Mouse (Mus musculus): ENCODE measurements at regions not wholly inside any gene's neighbourhood (a gene's known extent, or its start where the extent isn't known, plus 50 kb on each side); places are given as distances from the start of the nearest gene placed in this dataset.

- WGBS = 52% methylated on average over 6 of the region's 6 CpGs
- H3K4me3 ChIP-seq (ENCODE audit: low read depth, low read length) = no peak overlapping the region
- peak; percentile 10 for DNase-seq (ENCODE audit: low spot score)
- no peaks in the 10 kb centered on the region for H3K9me3 ChIP-seq (replicated peaks; ENCODE audit: control insufficient read depth, low read length)
- H3K9ac ChIP-seq (replicated peaks; ENCODE audit: low read length) = no peak overlapping the region
- H3K4me1 ChIP-seq (ENCODE audit: control insufficient read depth, insufficient read depth, low read length) = no peaks in the 10 kb centered on the region
- H3K4me2 ChIP-seq (ENCODE audit: low read depth, low read length) = no peak overlapping the region
- no peaks in the 10 kb centered on the region for H3K36me3 ChIP-seq (replicated peaks; ENCODE audit: control insufficient read depth, insufficient read depth, low read depth, low read length)
- H3K27ac ChIP-seq (replicated peaks; ENCODE audit: low read depth, low read length) = no peak overlapping the region
- H3K27me3 ChIP-seq (ENCODE audit: control insufficient read depth, insufficient read depth, low read length) = no peaks in the 10 kb centered on the region
- ATAC-seq (replicated peaks; ENCODE audit: insufficient number of reproducible peaks, low FRiP score, low TSS enrichment, low read depth) = no peak
These were observed 98.3 kb upstream of the Med14 start for GRCm38 (mm10) chrX:12860168-12860567.

GRCm38 (mm10) chrX:12858757-12859156 lies 96.9 kb upstream of the Med14 start:
- DNase-seq (ENCODE audit: low spot score) = no peak
- ATAC-seq (replicated peaks; ENCODE audit: insufficient number of reproducible peaks, low FRiP score, low TSS enrichment, low read depth) = no peak
- Histone ChIP-seq H3K9me3 (replicated peaks; ENCODE audit: control insufficient read depth, low read length) (no peaks in the 10 kb centered on the region), H3K36me3 (replicated peaks; ENCODE audit: control insufficient read depth, insufficient read depth, low read depth, low read length) (no peaks in the 10 kb centered on the region), H3K9ac (replicated peaks; ENCODE audit: low read length) (no peak overlapping the region), H3K27ac (replicated peaks; ENCODE audit: low read depth, low read length) (no peak overlapping the region), H3K4me1 (ENCODE audit: control insufficient read depth, insufficient read depth, low read length) (no peaks in the 10 kb centered on the region), H3K27me3 (ENCODE audit: control insufficient read depth, insufficient read depth, low read length) (no peaks in the 10 kb centered on the region), H3K4me2 (ENCODE audit: low read depth, low read length) (no peak overlapping the region), H3K4me3 (ENCODE audit: low read depth, low read length) (no peak overlapping the region)
- WGBS = 60% methylated on average over 2 of the region's 2 CpGs

- 28% methylated on average over 17 of the region's 17 CpGs for WGBS
- H3K27ac ChIP-seq (replicated peaks; ENCODE audit: low read depth, low read length) = 0 out of 2 replicates have a peak overlapping the region, but pooled peaks have one; percentile 13
These were observed 96.2 kb upstream of the Med14 start for GRCm38 (mm10) chrX:12857881-12858755.

GRCm38 (mm10) chrX:12855425-12855824 lies 93.6 kb upstream of the Med14 start:
- Histone ChIP-seq H3K4me3 (ENCODE audit: low read depth, low read length) (no peak overlapping the region), H3K4me1 (ENCODE audit: control insufficient read depth, insufficient read depth, low read length) (no peaks in the 10 kb centered on the region), H3K4me2 (ENCODE audit: low read depth, low read length) (no peak overlapping the region), H3K36me3 (replicated peaks; ENCODE audit: control insufficient read depth, insufficient read depth, low read depth, low read length) (no peaks in the 10 kb centered on the region), H3K27me3 (ENCODE audit: control insufficient read depth, insufficient read depth, low read length) (no peaks in the 10 kb centered on the region), H3K9ac (replicated peaks; ENCODE audit: low read length) (no peak overlapping the region), H3K27ac (replicated peaks; ENCODE audit: low read depth, low read length) (no peak overlapping the region), H3K9me3 (replicated peaks; ENCODE audit: control insufficient read depth, low read length) (no peaks in the 10 kb centered on the region)
- DNase-seq (ENCODE audit: low spot score) = no peak
- ATAC-seq (replicated peaks; ENCODE audit: insufficient number of reproducible peaks, low FRiP score, low TSS enrichment, low read depth) = no peak
- WGBS = 71% methylated on average over 4 of the region's 4 CpGs

More at GRCm38 (mm10) chrX:12857881-12858755, 96.2 kb upstream of the Med14 start:
- no peaks in the 10 kb centered on the region for H3K9me3 ChIP-seq (replicated peaks; ENCODE audit: control insufficient read depth, low read length)
- ATAC-seq (replicated peaks; ENCODE audit: insufficient number of reproducible peaks, low FRiP score, low TSS enrichment, low read depth) (peak; percentile 19), DNase-seq (ENCODE audit: low spot score) (peak; percentile 38)
- no peaks in the 10 kb centered on the region for H3K27me3 ChIP-seq (ENCODE audit: control insufficient read depth, insufficient read depth, low read length)
- no peaks in the 10 kb centered on the region for H3K4me1 ChIP-seq (ENCODE audit: control insufficient read depth, insufficient read depth, low read length)
- 0 out of 2 replicates have a peak overlapping the region, but pooled peaks have one; percentile 8 for H3K4me3 ChIP-seq (ENCODE audit: low read depth, low read length)
- H3K9ac ChIP-seq (replicated peaks; ENCODE audit: low read length) = peak overlapping the region; percentile 28
- H3K36me3 ChIP-seq (replicated peaks; ENCODE audit: control insufficient read depth, insufficient read depth, low read depth, low read length) = no peaks in the 10 kb centered on the region
- H3K4me2 ChIP-seq (ENCODE audit: low read depth, low read length) = peak overlapping the region; percentile 32; the same call in 1 of the 2 replicates

- Histone ChIP-seq H3K4me3 (ENCODE audit: low read depth, low read length) (no peak overlapping the region), H3K27me3 (ENCODE audit: control insufficient read depth, insufficient read depth, low read length) (no peaks in the 10 kb centered on the region), H3K9me3 (replicated peaks; ENCODE audit: control insufficient read depth, low read length) (no peaks in the 10 kb centered on the region), H3K9ac (replicated peaks; ENCODE audit: low read length) (no peak overlapping the region), H3K4me2 (ENCODE audit: low read depth, low read length) (no peak overlapping the region), H3K4me1 (ENCODE audit: control insufficient read depth, insufficient read depth, low read length) (no peaks in the 10 kb centered on the region), H3K36me3 (replicated peaks; ENCODE audit: control insufficient read depth, insufficient read depth, low read depth, low read length) (no peaks in the 10 kb centered on the region), H3K27ac (replicated peaks; ENCODE audit: low read depth, low read length) (no peak overlapping the region)
- DNase-seq (ENCODE audit: low spot score) = no peak
- 82% methylated on average over 4 of the region's 4 CpGs for WGBS
- no peak for ATAC-seq (replicated peaks; ENCODE audit: insufficient number of reproducible peaks, low FRiP score, low TSS enrichment, low read depth)
These were observed 89.8 kb upstream of the Med14 start for GRCm38 (mm10) chrX:12851684-12852083.

GRCm38 (mm10) chrX:12844431-12844830 lies 82.6 kb upstream of the Med14 start:
- WGBS = 59% methylated on average over 1 of the region's 1 CpGs
- Histone ChIP-seq H3K4me3 (ENCODE audit: low read depth, low read length) (no peak overlapping the region), H3K27ac (replicated peaks; ENCODE audit: low read depth, low read length) (no peak overlapping the region), H3K4me1 (ENCODE audit: control insufficient read depth, insufficient read depth, low read length) (no peaks in the 10 kb centered on the region), H3K36me3 (replicated peaks; ENCODE audit: control insufficient read depth, insufficient read depth, low read depth, low read length) (no peaks in the 10 kb centered on the region), H3K9me3 (replicated peaks; ENCODE audit: control insufficient read depth, low read length) (no peaks in the 10 kb centered on the region), H3K9ac (replicated peaks; ENCODE audit: low read length) (no peak overlapping the region), H3K27me3 (ENCODE audit: control insufficient read depth, insufficient read depth, low read length) (no peaks in the 10 kb centered on the region), H3K4me2 (ENCODE audit: low read depth, low read length) (no peak overlapping the region)
- DNase-seq (ENCODE audit: low spot score) (no peak), ATAC-seq (replicated peaks; ENCODE audit: insufficient number of reproducible peaks, low FRiP score, low TSS enrichment, low read depth) (no peak)

GRCm38 (mm10) chrX:12841021-12841325 lies 79.1 kb upstream of the Med14 start:
- Histone ChIP-seq H3K27ac (replicated peaks; ENCODE audit: low read depth, low read length) (0 out of 2 replicates have a peak overlapping the region, but pooled peaks have one; percentile 4), H3K27me3 (ENCODE audit: control insufficient read depth, insufficient read depth, low read length) (no peaks in the 10 kb centered on the region), H3K4me1 (ENCODE audit: control insufficient read depth, insufficient read depth, low read length) (no peaks in the 10 kb centered on the region), H3K9ac (replicated peaks; ENCODE audit: low read length) (no peak overlapping the region; the same call in 1 of the 2 replicates), H3K9me3 (replicated peaks; ENCODE audit: control insufficient read depth, low read length) (no peaks in the 10 kb centered on the region), H3K4me3 (ENCODE audit: low read depth, low read length) (no peak overlapping the region), H3K36me3 (replicated peaks; ENCODE audit: control insufficient read depth, insufficient read depth, low read depth, low read length) (no peaks in the 10 kb centered on the region), H3K4me2 (ENCODE audit: low read depth, low read length) (no peak overlapping the region)
- ATAC-seq (replicated peaks; ENCODE audit: insufficient number of reproducible peaks, low FRiP score, low TSS enrichment, low read depth) (no peak), DNase-seq (ENCODE audit: low spot score) (no peak)
- 76% methylated on average over 3 of the region's 3 CpGs for whole genome bisulfite sequencing

All from embryonic facial prominence, embryonic 11.5 days (tissue).